Mouse (Mus musculus) retina, postnatal 7 days (tissue): Measurements from ENCODE around the gene Zswim7.

Source experiments
- DNase-seq: peaks from one replicate; pipeline ENCODE4 v3.0.0-alpha.2; 2012; ENCODE audit warnings: low read depth, low spot score

The Zswim7 gene

GRCm38 (mm10) chr11:62259214-62259613 is 22.0 kb downstream of the Zswim7 start:
- no peak for DNase-seq

- DNase-seq: no peak
Measured at GRCm38 (mm10) chr11:62253380-62253779, 27.8 kb downstream of the Zswim7 start.

GRCm38 (mm10) chr11:62251047-62251446 is 30.1 kb downstream of the Zswim7 start:
- no peak for DNase-seq

- DNase-seq: no peak
Measured at GRCm38 (mm10) chr11:62249266-62250037, 31.7 kb downstream of the Zswim7 start.

DNA sequence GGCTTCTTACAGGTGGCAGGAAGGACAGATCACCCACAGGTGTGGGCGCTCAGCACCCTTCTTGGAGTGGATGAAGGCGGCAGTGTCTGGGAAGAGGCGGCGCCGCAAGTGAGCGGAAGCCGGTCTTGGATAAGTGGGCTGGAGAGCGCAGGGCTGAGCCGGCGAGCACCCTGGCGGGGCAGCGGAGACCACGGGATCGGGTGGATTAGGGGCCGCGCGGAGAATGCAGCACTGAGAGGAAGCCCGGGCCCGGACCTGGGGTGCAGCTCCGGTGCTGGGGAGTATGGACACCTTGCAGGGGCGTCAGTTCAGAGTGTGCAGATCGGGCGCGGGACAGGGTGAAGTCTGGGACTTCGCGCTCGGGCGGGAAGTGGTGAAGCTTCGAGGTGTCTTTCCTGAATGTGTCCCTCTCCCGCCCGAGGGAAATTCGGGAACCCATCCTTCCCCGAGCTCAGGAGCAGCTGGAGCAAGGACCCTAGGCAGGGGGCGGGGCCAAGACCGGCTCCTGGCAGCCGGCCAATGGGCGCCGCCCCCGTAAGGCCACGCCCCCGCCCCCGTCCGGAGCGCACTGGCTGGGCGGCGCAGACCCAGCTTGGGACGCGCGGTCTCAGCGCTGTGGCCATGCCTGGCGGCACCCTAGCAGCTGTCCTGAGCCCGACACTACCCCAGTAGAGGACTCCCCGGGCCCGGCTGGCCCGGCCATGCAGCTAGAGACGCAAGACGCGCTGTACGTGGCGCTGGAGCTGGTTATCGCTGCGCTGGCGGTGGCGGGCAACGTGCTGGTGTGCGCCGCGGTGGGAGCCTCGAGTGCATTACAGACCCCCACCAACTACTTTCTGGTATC is 32.6 kb downstream of the Zswim7 start, which contains the start of gene Adora2b:
Adora2b (plus strand) TSS at position 584 of the 844 bp plus-strand sequence.
- peak; percentile 45 for DNase-seq

- no peak for DNase-seq
Measured at GRCm38 (mm10) chr11:62247759-62248400, 33.3 kb downstream of the Zswim7 start.

GRCm38 (mm10) chr11:62244471-62244870 is 36.7 kb downstream of the Zswim7 start:
- DNase-seq: no peak

- DNase-seq: no peak
Measured at GRCm38 (mm10) chr11:62243871-62244270, 37.3 kb downstream of the Zswim7 start.

DNA sequence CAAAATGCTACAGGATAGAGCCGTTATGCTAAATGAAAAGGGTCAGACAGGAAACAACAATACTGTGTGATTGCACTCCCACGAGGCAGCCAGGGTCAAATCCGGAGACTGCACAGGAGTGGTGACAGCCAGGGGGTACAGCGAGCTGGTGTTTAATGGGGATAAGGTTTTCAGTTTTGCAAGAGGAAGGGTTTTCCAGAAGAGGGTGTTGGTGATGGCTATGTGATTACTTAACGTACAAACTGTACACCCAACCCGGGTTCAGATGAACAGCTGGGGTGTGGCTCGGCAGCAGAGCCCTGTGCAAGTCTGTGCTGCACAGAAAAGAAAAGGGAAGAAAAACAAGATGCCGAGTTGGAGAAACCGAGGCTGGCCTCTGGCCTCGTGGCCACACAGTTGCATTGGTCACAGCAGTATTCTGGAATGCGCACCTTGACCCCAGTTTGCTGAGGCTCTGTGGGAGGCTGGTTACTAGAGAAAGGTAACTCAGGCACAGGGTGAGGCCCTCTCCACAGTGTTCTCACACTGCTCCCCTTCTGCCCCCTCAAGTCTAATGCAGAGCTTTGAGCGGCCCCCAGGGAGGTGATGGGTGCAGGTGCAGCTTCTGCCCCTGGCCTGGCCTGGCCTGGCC is 40.4 kb downstream of the Zswim7 start:
- DNase-seq: no peak

DNA sequence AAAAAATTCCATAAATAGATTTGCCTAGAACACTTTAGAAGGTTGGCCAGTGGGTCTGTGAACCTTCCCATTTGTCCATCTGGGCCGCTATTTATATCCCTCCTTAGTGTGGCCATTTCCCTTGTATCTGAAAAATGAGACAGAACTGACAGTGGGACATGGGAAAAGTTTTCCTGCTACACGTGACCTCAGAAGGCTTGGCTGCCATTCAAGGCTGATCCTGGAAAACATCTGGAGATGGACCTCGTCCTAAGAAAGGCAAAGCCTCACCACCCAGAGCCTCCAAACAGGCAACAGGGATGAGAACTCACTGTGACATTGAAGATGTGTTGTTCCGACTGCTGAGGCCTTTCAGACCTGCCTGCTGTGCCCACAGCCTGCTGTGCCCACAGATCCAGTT is 56.4 kb downstream of the Zswim7 start:
- no peak for DNase-seq

- DNase-seq: no peak
Measured at GRCm38 (mm10) chr11:62223962-62224361, 57.2 kb downstream of the Zswim7 start.

DNA sequence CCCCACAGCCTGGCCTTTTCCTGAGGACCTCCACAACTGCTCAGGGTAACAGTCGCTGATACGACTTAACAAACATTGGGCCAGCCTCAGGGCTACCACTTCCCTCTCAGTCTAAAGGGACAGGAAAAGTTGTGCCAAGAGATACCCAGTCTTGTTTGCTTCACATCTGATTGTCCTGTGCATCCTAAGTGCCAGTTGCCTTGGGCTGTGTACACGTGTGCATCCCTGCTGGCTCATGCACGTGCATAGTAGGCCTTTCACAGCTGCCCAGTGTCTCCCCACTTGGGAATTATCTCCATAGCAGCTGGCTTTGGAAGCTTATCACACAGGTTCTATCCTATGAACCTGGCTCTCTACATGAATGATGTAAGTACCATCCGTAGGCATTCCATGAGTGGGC is 57.8 kb downstream of the Zswim7 start:
- no peak for DNase-seq

DNA sequence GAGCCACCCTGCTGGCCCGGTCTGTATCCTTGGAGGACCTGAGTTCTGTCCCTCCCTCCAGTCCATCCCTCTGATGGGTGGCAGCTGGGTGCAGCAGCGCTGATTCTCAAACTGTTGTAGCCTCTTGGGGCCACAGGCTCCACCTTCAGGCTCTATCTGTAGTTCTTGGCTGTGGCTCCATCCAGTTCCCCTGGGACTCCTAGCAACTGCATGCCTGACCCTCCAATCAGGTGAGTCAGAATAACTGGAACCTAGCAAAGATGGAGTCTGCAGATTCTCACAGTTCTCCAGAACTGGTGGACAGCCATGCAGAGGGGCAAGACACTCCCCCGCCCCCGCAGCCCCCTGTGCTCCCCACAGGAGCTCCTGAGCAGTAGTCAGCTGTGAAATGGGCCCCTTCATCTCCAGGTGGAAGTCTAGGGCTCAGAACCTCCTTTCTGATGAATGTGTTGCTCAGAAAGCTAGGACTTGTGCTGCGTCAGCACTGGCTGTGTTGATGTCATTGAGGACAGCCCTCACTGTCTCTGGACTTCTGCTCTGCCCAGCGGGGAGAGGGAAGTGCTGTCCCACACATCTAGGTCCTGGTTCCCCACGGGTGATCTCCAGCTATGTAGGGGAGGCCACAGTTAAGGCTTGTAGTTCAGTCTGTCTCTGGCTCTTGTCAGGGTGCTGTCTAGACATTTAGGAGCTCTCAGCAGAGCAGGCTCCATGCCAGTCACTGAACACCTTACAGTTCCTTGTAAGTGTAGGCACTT is 60.2 kb downstream of the Zswim7 start:
- no peak for DNase-seq

- no peak for DNase-seq
Measured at GRCm38 (mm10) chr11:62217751-62218150, 63.4 kb downstream of the Zswim7 start.
